Mouse (Mus musculus) adrenal gland, postnatal 36 days (tissue): ENCODE results near the gene Tmed1. TPM values are rescaled to one million over a fixed set of nuclear protein-coding genes. Genes with fewer than 3 reads are reported as not detected.
A peak's percentile ranks its signal among the peaks of the same experiment; 100 is the strongest.
"Not testable (repeated sequence)": the region's sequence is repeated elsewhere in the genome, so short reads cannot be mapped to it uniquely, and the experiment has no call there.

Experiments
- DNase-seq, 2 experiments: peaks; one replicate each; pipeline ENCODE4 v3.0.0; 2021; ENCODE audit warnings: mixed read lengths in 1 of 2
- microRNA-seq: library from miRNA; unstranded; fragments of <30 nt; microRNA quantifications from one replicate; pipeline ENCODE4 v1.2.0, GENCODE M21; 2021
- total RNA-seq, 2 experiments: library from RNA; stranded (reverse); gene quantifications; 2 replicates each; pipeline ENCODE4 v1.2.3; 2021

Gene Tmed1
- total RNA-seq, 2 experiments from 2014 or later = 30.3 to 39.1 TPM

- no peak for DNase-seq
These were observed 37.1 kb downstream of the Tmed1 start for GRCm38 (mm10) chr9:21472913-21473312.

- peak; percentile 56 to 72 for DNase-seq
These were observed 40.7 kb downstream of the Tmed1 start for GRCm38 (mm10) chr9:21469032-21470024.

GRCm38 (mm10) chr9:21464565-21464928 is 45.5 kb downstream of the Tmed1 start:
- DNase-seq = not testable (repeated sequence)

- peak; percentile 43 to 50 for DNase-seq
These were observed 46.1 kb downstream of the Tmed1 start for GRCm38 (mm10) chr9:21463766-21464564.

DNA sequence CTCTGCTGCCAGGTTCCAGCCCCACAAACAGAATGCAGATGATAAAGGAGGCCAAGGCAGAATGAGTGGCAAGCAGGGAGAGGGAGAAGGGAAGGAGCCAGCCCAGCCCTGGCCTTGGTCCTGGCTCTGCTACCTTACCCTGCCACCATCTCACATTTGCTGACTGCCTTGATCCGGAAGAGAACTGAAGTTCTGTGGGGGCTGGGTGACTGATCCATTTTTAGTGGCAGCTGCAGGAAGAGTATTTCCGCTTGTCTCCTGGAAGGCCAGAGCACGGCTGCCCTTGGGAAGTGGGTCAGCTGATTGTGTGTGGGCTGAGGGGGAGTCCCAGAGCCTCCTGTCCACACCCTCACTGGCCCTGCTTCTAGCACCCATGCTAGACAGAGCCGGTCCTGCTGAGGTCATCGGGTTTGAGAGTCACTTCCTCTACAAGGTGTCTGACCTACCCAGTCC is 46.9 kb downstream of the Tmed1 start:
- peak; percentile 85 to 86 for DNase-seq

DNA sequence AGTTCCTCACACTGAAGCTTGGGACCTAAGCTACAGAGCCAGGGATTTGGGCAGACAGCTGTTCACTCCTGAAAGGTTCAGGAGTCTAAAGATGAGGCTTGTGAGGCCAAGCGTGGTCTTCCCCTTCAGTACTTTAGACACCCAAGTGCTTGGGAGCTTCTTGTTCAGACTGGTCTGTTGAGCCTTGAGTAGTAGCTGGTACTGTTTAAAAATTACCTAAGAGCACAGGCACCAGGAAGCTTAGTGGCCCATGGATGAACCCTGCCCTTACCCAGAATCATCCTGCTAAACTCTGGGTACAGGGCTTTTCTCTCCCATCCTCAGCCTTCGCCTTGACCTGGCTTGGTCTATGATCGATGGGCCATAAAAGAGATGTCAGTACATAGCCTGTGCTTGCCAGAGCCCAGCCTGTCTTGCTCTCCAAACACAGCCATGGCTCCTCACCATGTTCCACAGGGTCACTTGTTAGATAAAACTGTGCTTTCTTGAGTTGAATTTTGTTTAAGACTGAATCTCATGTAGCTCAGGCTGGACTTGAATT is 49.6 kb downstream of the Tmed1 start:
- peak in 1 of 2 experiments; percentile 59 for DNase-seq

DNA sequence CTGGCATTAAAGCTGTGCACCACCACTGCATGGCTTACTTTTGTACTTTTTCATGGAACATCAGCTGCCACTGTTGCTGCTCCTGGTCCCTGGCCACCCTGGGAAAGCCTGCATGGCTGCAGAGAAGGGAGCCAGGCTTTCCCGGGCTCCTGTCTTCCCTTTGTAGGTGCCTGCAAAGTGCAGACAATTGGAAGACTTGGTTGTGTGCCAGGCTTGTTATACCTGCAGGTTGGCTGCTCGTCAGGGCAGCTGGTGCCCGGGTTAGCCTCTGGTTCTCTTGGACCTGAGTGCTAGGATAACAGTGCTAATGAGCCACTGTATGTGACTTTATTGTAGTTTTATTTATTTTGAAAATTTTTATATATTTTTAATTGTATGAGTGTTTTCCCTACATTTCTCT is 51.2 kb downstream of the Tmed1 start:
- no peak for DNase-seq

Small RNA genes within 50 kb of the gene (microRNA-seq; reads per million reads assigned to microRNA genes)
- not detected for gene Mir199a-1

Other genes starting within 250 kb of the Tmed1 start
- 10 to 100 TPM; 39.1 to 39.5 TPM for gene Atg4d, start 245.0 kb downstream of the Tmed1 start, total RNA-seq
- gene Kri1, start 222.3 kb downstream of the Tmed1 start, total RNA-seq = 10 to 100 TPM; 24.8 to 32.2 TPM
- 10 to 100 TPM; 14.2 to 16.0 TPM for gene Cdkn2d, start 218.8 kb downstream of the Tmed1 start, total RNA-seq
- not detected for gene Ap1m2, start 197.9 kb downstream of the Tmed1 start, total RNA-seq
- gene Slc44a2, start 189.6 kb downstream of the Tmed1 start, total RNA-seq = 10 to 100 TPM; 35.2 to 54.2 TPM
- gene Ilf3, start 142.4 kb downstream of the Tmed1 start, total RNA-seq = 10 to 100 TPM; 52.6 to 66.1 TPM
- 10 to 100 TPM; 13.6 to 17.7 TPM for gene Qtrt1, start 98.4 kb downstream of the Tmed1 start, total RNA-seq
- gene Dnm2, start 85.3 kb downstream of the Tmed1 start, total RNA-seq = 100 to 1,000 TPM in 1 of 2 experiments, 10 to 100 TPM in 1; 99.8 to 102 TPM
- 1 to 10 TPM; 1.5 to 2.9 TPM for gene AB124611, start 15.9 kb upstream of the Tmed1 start, total RNA-seq
- 10 to 100 TPM; 42.2 to 45.0 TPM for gene Carm1, start 36.6 kb upstream of the Tmed1 start, total RNA-seq
- gene Timm29, start 82.5 kb upstream of the Tmed1 start, total RNA-seq = 10 to 100 TPM; 57.4 to 68.8 TPM
- 10 to 100 TPM; 23.3 to 39.1 TPM for gene Yipf2, start 82.6 kb upstream of the Tmed1 start, total RNA-seq
- gene Smarca4, start 105.9 kb upstream of the Tmed1 start, total RNA-seq = 10 to 100 TPM; 74.6 to 80.8 TPM
- 100 to 1,000 TPM; 119 to 184 TPM for gene Ldlr, start 213.2 kb upstream of the Tmed1 start, total RNA-seq